Mouse (Mus musculus): ENCODE measurements around the gene Ltbp3. TPM values are rescaled to one million over a fixed set of nuclear protein-coding genes. Genes with fewer than 3 reads are reported as not detected.
A peak's percentile ranks its signal among the peaks of the same experiment; 100 is the strongest.

Ltbp3 gene
- polyA plus RNA-seq, 1 experiment from 2014 or later, result 5.5 TPM

DNA sequence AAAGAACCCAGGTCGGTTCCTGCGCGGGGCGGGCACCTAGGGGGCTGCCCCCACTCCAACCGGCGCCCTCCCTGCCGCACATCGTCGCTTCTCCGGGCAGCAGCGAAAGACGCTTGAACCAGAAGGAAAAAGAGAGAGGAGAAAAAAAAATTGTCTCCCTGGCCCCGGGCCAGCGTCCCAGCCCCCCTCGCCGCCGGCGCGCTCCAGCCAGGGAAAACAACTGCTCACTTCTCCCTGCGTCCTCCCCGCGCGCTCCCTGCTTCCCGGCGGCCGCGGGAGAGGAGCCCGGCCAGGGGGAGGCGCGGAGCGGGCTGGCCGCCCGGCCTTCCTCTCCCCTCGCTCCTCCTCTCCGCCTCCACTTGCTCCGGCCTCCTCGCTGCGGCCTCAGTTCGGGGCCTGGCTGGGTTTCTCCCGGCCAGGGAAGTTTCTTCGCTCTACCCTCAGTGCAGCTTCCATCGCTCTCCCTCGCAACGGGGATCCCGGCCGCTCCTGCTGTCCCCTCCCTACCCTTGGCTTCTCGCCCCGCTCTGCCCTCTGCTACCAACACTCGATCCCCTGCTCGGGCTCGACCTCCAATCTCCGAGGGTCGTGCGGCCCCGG, 1.0 kb downstream of the Ltbp3 start:
- peak; percentile 47 for ATAC-seq (replicated peaks; ENCODE audit: low FRiP score)
- H3K9me3 ChIP-seq (ENCODE audit: control insufficient read depth, low read length), result no peaks in the 10 kb centered on the region
- H3K36me3 ChIP-seq (ENCODE audit: control insufficient read depth, insufficient read depth, low read length), result no peaks in the 10 kb centered on the region
- H3K4me2 ChIP-seq (ENCODE audit: low read depth, low read length, severe bottlenecking), result peak overlapping the region; percentile 99
- H3K9ac ChIP-seq (ENCODE audit: low read length), result peak overlapping the region; percentile 83
- H3K4me1 ChIP-seq (replicated peaks; ENCODE audit: control insufficient read depth, insufficient read depth, low read length), result peaks cover 30% of the 10 kb centered on the region
- WGBS, result under 1% methylated on average over 55 of the region's 55 CpGs
- DNase-seq (ENCODE audit: low spot score), result peak; percentile 82
- H3K27ac ChIP-seq (ENCODE audit: low read depth, low read length), result no peak overlapping the region; the same call in 1 of the 2 replicates
- peak overlapping the region; percentile 59 for H3K4me3 ChIP-seq (ENCODE audit: low read depth, low read length)
- peaks cover 35% of the 10 kb centered on the region for H3K27me3 ChIP-seq (ENCODE audit: control insufficient read depth, insufficient read depth, low read length)

DNA sequence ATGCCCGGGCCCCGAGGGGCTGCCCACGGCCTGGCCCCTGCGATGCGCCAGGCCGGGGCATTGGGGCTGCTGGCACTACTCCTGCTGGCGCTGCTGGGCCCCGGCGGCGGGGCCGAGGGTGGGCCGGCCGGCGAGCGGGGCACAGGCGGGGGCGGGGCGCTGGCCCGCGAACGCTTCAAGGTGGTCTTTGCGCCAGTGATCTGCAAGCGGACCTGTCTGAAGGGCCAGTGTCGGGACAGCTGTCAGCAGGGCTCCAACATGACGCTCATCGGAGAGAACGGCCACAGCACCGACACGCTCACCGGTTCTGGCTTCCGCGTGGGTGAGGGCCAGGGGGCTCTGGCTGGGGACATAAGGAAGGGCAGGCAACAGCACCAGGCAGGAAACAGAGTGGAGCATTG, 1.5 kb downstream of the Ltbp3 start:
- H3K4me2 ChIP-seq (ENCODE audit: low read depth, low read length, severe bottlenecking), result peak overlapping the region; percentile 99
- H3K4me3 ChIP-seq (ENCODE audit: low read depth, low read length), result peak overlapping the region; percentile 59
- DNase-seq (ENCODE audit: low spot score), result peak; percentile 67
- peak; percentile 55 for ATAC-seq (replicated peaks; ENCODE audit: low FRiP score)
- H3K9me3 ChIP-seq (ENCODE audit: control insufficient read depth, low read length), result no peaks in the 10 kb centered on the region
- H3K4me1 ChIP-seq (replicated peaks; ENCODE audit: control insufficient read depth, insufficient read depth, low read length), result peaks cover 30% of the 10 kb centered on the region
- H3K27ac ChIP-seq (ENCODE audit: low read depth, low read length), result no peak overlapping the region; the same call in 1 of the 2 replicates
- peak overlapping the region; percentile 83 for H3K9ac ChIP-seq (ENCODE audit: low read length)
- 2% methylated on average over 32 of the region's 32 CpGs for WGBS
- H3K27me3 ChIP-seq (ENCODE audit: control insufficient read depth, insufficient read depth, low read length), result peaks cover 35% of the 10 kb centered on the region
- no peaks in the 10 kb centered on the region for H3K36me3 ChIP-seq (ENCODE audit: control insufficient read depth, insufficient read depth, low read length)

DNA sequence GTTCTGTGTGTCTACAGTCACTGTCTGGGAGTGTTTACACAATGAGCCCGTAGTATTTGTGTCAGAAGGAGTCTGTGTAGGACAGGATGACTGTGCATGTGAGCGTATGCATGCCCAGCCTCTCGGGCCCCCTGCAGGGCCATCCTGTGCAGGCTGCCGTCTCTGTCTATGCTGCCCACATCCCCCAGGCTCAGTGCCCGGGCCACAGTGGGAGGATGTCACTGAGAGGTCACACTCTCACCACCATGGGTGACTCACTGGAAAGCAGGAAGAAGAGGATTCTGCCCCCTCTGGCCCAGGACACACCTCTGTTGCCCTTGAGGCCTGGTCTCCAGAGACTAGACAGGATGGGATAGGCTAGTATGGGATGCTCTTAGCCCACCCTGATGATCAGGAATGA, 2.9 kb downstream of the Ltbp3 start:
- H3K9ac ChIP-seq (ENCODE audit: low read length), result no peak overlapping the region
- H3K9me3 ChIP-seq (ENCODE audit: control insufficient read depth, low read length), result no peaks in the 10 kb centered on the region
- no peak overlapping the region for H3K4me3 ChIP-seq (ENCODE audit: low read depth, low read length)
- H3K4me1 ChIP-seq (replicated peaks; ENCODE audit: control insufficient read depth, insufficient read depth, low read length), result peaks cover 30% of the 10 kb centered on the region
- no peak overlapping the region for H3K4me2 ChIP-seq (ENCODE audit: low read depth, low read length, severe bottlenecking)
- DNase-seq (ENCODE audit: low spot score) (no peak), ATAC-seq (replicated peaks; ENCODE audit: low FRiP score) (no peak)
- H3K27me3 ChIP-seq (ENCODE audit: control insufficient read depth, insufficient read depth, low read length), result peaks cover 35% of the 10 kb centered on the region
- no peak overlapping the region for H3K27ac ChIP-seq (ENCODE audit: low read depth, low read length)
- 68% methylated on average over 5 of the region's 5 CpGs for WGBS
- no peaks in the 10 kb centered on the region for H3K36me3 ChIP-seq (ENCODE audit: control insufficient read depth, insufficient read depth, low read length)

DNA sequence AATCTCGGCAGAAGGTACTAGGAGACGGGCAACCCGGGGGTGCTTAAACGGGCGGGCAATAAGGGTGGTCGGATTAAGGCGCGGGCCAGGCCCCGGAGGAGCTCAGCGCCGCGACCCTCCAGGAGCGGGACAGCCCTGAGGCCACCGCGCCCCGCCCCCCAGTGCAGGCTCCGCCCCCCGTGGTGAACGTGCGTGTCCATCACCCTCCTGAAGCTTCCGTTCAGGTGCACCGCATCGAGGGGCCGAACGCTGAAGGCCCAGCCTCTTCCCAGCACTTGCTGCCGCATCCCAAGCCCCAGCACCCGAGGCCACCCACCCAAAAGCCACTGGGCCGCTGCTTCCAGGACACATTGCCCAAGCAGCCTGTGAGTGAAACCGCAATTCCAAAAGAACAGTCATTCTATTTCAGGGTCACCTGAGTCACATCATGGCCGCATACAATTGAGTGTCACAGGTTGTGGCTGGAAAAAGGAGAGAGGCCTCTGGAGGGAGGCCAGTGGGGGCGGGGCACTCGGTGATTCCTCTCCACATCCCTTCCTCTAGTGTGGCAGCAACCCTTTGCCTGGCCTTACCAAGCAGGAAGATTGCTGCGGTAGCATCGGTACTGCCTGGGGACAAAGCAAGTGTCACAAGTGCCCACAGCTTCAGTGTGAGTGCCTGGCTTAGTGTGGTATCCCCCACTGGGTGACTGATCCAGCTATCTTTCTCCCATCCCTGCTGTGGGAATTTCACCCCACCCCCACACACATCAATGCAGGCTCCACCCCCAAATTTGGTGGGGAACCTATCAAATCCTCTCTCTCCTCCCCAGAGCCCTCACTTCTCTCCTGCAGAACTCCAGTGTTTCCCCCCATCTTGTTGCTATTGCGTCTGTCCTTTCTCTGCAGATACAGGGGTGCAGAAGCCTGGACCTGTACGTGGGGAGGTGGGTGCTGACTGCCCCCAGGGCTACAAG, 5.3 kb downstream of the Ltbp3 start:
- WGBS, result 3% methylated on average over 36 of the region's 36 CpGs
- H3K36me3 ChIP-seq (ENCODE audit: control insufficient read depth, insufficient read depth, low read length), result no peaks in the 10 kb centered on the region
- H3K27ac ChIP-seq (ENCODE audit: low read depth, low read length), result no peak overlapping the region
- ATAC-seq (replicated peaks; ENCODE audit: low FRiP score) (no peak), DNase-seq (ENCODE audit: low spot score) (peak; percentile 77)
- peak overlapping the region; percentile 49 for H3K9ac ChIP-seq (ENCODE audit: low read length)
- H3K4me2 ChIP-seq (ENCODE audit: low read depth, low read length, severe bottlenecking), result peak overlapping the region; percentile 64
- H3K4me1 ChIP-seq (replicated peaks; ENCODE audit: control insufficient read depth, insufficient read depth, low read length), result peaks cover 28% of the 10 kb centered on the region
- no peaks in the 10 kb centered on the region for H3K9me3 ChIP-seq (ENCODE audit: control insufficient read depth, low read length)
- H3K4me3 ChIP-seq (ENCODE audit: low read depth, low read length), result peak overlapping the region; percentile 25
- H3K27me3 ChIP-seq (ENCODE audit: control insufficient read depth, insufficient read depth, low read length), result peaks cover 37% of the 10 kb centered on the region

DNA sequence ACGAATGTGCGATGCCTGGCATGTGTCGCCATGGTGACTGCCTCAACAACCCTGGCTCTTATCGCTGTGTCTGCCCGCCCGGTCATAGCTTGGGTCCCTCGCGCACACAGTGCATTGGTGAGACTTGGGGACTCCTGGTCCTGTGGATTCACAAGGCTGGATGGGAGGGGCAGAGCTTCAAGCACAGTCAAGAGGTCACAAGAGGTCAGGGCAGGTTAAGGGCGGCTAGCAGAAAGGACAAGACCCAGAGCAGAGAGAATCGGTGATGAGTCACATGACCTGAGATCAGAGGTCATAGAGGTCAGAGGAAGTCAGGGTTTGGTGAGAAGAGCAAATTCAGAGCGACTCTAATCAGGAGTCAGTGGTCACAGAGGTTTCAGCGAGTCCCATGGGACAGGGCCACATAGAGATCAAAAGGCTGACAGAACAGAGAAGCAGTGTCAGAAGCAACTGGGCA, 6.2 kb downstream of the Ltbp3 start:
- peaks cover 46% of the 10 kb centered on the region for H3K27me3 ChIP-seq (ENCODE audit: control insufficient read depth, insufficient read depth, low read length)
- no peaks in the 10 kb centered on the region for H3K9me3 ChIP-seq (ENCODE audit: control insufficient read depth, low read length)
- H3K9ac ChIP-seq (ENCODE audit: low read length), result no peak overlapping the region
- H3K4me2 ChIP-seq (ENCODE audit: low read depth, low read length, severe bottlenecking), result no peak overlapping the region
- 38% methylated on average over 12 of the region's 12 CpGs for WGBS
- H3K36me3 ChIP-seq (ENCODE audit: control insufficient read depth, insufficient read depth, low read length), result no peaks in the 10 kb centered on the region
- H3K4me1 ChIP-seq (replicated peaks; ENCODE audit: control insufficient read depth, insufficient read depth, low read length), result peaks cover 25% of the 10 kb centered on the region
- no peak for DNase-seq (ENCODE audit: low spot score)
- no peak for ATAC-seq (replicated peaks; ENCODE audit: low FRiP score)
- no peak overlapping the region for H3K4me3 ChIP-seq (ENCODE audit: low read depth, low read length)
- no peak overlapping the region for H3K27ac ChIP-seq (ENCODE audit: low read depth, low read length)

DNA sequence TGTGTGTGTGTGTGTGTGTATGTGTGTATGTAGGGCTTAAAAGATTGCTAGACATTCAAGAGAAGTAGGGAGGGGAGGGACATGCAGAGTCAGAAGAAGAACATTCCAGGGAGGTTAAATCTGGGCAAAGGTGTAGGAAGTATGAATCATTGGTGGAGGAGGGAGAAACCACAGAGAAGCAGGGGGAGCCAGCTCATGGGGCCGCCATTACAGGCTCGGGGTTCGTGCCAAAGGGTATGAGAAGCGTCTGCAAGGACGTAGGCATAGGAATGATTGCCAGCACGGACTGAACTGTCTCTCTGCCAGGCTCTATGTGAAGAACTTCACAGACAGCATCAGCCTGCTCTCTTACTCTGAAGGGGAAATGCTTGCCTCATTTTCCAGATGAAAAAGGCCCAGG, 8.8 kb downstream of the Ltbp3 start:
- peaks cover 18% of the 10 kb centered on the region for H3K4me1 ChIP-seq (replicated peaks; ENCODE audit: control insufficient read depth, insufficient read depth, low read length)

DNA sequence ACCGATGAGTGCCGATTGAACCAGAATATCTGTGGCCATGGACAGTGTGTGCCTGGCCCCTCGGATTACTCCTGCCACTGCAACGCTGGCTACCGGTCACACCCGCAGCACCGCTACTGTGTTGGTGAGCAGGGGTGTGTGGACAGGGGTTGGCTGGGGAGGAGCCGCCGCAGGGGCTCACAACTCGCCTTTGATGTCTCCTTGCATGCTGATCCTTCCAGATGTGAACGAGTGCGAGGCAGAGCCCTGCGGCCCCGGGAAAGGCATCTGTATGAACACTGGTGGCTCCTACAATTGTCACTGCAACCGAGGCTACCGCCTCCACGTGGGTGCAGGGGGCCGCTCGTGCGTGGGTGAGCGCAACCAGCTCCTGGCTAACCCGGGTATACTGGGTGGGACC, 10.2 kb downstream of the Ltbp3 start:
- H3K4me2 ChIP-seq (ENCODE audit: low read depth, low read length, severe bottlenecking), result no peak overlapping the region
- H3K27ac ChIP-seq (ENCODE audit: low read depth, low read length), result no peak overlapping the region
- WGBS, result 11% methylated on average over 22 of the region's 22 CpGs
- H3K9me3 ChIP-seq (ENCODE audit: control insufficient read depth, low read length), result no peaks in the 10 kb centered on the region
- ATAC-seq (replicated peaks; ENCODE audit: low FRiP score) (no peak), DNase-seq (ENCODE audit: low spot score) (no peak)
- peaks cover 10% of the 10 kb centered on the region for H3K4me1 ChIP-seq (replicated peaks; ENCODE audit: control insufficient read depth, insufficient read depth, low read length)
- no peak overlapping the region for H3K4me3 ChIP-seq (ENCODE audit: low read depth, low read length)
- no peak overlapping the region for H3K9ac ChIP-seq (ENCODE audit: low read length)
- H3K27me3 ChIP-seq (ENCODE audit: control insufficient read depth, insufficient read depth, low read length), result peaks cover 30% of the 10 kb centered on the region
- no peaks in the 10 kb centered on the region for H3K36me3 ChIP-seq (ENCODE audit: control insufficient read depth, insufficient read depth, low read length)

More for the DNA sequence above, 8.8 kb downstream of the Ltbp3 start:
- Histone ChIP-seq H3K27ac (ENCODE audit: low read depth, low read length) (no peak overlapping the region), H3K9ac (ENCODE audit: low read length) (no peak overlapping the region), H3K27me3 (ENCODE audit: control insufficient read depth, insufficient read depth, low read length) (peaks cover 36% of the 10 kb centered on the region), H3K9me3 (ENCODE audit: control insufficient read depth, low read length) (no peaks in the 10 kb centered on the region), H3K4me3 (ENCODE audit: low read depth, low read length) (no peak overlapping the region), H3K4me2 (ENCODE audit: low read depth, low read length, severe bottlenecking) (no peak overlapping the region), H3K36me3 (ENCODE audit: control insufficient read depth, insufficient read depth, low read length) (no peaks in the 10 kb centered on the region)
- ATAC-seq (replicated peaks; ENCODE audit: low FRiP score) (no peak), DNase-seq (ENCODE audit: low spot score) (no peak)
- WGBS, result 87% methylated on average over 6 of the region's 6 CpGs

DNA sequence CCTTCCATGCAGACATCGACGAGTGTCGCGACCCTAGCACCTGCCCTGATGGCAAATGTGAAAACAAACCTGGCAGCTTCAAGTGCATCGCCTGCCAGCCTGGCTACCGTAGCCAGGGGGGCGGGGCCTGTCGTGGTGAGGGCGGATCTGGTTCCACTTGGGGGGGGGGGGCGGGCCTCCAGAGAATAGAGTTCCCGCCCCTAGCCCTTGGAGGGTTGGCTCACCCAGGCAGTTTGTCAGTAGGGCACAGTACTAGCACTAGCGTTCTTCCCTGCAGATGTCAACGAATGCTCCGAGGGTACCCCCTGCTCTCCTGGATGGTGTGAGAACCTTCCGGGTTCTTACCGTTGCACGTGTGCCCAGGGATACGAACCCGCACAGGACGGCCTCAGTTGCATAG, 11.0 kb downstream of the Ltbp3 start:
- H3K27ac ChIP-seq (ENCODE audit: low read depth, low read length), result no peak overlapping the region
- no peak overlapping the region for H3K9ac ChIP-seq (ENCODE audit: low read length)
- no peaks in the 10 kb centered on the region for H3K36me3 ChIP-seq (ENCODE audit: control insufficient read depth, insufficient read depth, low read length)
- H3K4me3 ChIP-seq (ENCODE audit: low read depth, low read length), result no peak overlapping the region
- H3K4me1 ChIP-seq (replicated peaks; ENCODE audit: control insufficient read depth, insufficient read depth, low read length), result peaks cover 8% of the 10 kb centered on the region
- H3K9me3 ChIP-seq (ENCODE audit: control insufficient read depth, low read length), result no peaks in the 10 kb centered on the region
- 6% methylated on average over 20 of the region's 20 CpGs for WGBS
- 0 out of 2 replicates have a peak overlapping the region, but pooled peaks have one; percentile 11 for H3K4me2 ChIP-seq (ENCODE audit: low read depth, low read length, severe bottlenecking)
- ATAC-seq (replicated peaks; ENCODE audit: low FRiP score) (no peak), DNase-seq (ENCODE audit: low spot score) (peak; percentile 71)
- H3K27me3 ChIP-seq (ENCODE audit: control insufficient read depth, insufficient read depth, low read length), result peaks cover 34% of the 10 kb centered on the region

Data from forebrain, embryonic 11.5 days (tissue).